8 mouse cellular contexts compared by ENCODE assay signal in genomic region chr5:110835959-110836358, GRCm38 (mm10). TPM values are rescaled to one million over a fixed set of nuclear protein-coding genes. Genes with fewer than 3 reads are reported as not detected.
DNase-seq lines count a peak whose midpoint lies in the region; ATAC-seq and TF ChIP-seq lines count a peak whose summit lies in the region.

No protein-coding gene starts in this region.

- no peak for TF ChIP-seq POLR2A in spleen, adult 2 months (IDR thresholded peaks at IDR 0.05; ENCODE audit: low read depth, low read length)

- H3K27ac ChIP-seq in spleen, adult 2 months (ENCODE audit: insufficient read depth, low read length), result peak overlapping the region; percentile 8; the same call in 1 of the 2 replicates

- no peaks in the 10 kb centered on the region for H3K4me1 ChIP-seq in spleen, adult 2 months (ENCODE audit: control insufficient read depth, insufficient read depth, insufficient read length)

- 42% methylated on average over 3 of the region's 3 CpGs for WGBS in spleen, adult 2 months

- TF ChIP-seq CTCF in spleen, adult 2 months (IDR thresholded peaks at IDR 0.05; ENCODE audit: extremely low read depth, insufficient read depth, insufficient read length, insufficient replicate concordance), result peak; percentile 35; the same call in 1 of the 2 replicates

- peak; percentile 14 for DNase-seq in CD4-positive, CD25-positive, alpha-beta regulatory T cell, adult 2 months (ENCODE audit: low read depth, low spot score)
- peak; percentile 32 for DNase-seq in ovary, adult 18-20 months (ENCODE audit: low spot score)
- DNase-seq in ovary, postnatal 10 days (ENCODE audit: low spot score), result no peak
- peak; percentile 33 to 38 for DNase-seq in frontal cortex, postnatal 36 days (ENCODE audit: low spot score in 2 of 2)
- peak; percentile 60 to 63 for DNase-seq in kidney, postnatal 25 days
- DNase-seq in lung, adult 18-20 months, result peak; percentile 75 to 84
- DNase-seq in spleen, adult 2 months (ENCODE audit: low read depth in 1 of 2, low spot score in 2 of 2), result peak in 1 of 2 experiments; percentile 8

- peaks cover 5% of the 10 kb centered on the region for H3K36me3 ChIP-seq in spleen, adult 2 months (ENCODE audit: control insufficient read depth, insufficient read depth, low read length)

- ATAC-seq in CD4-positive, CD25-positive, alpha-beta regulatory T cell, adult 4 months, result no peak

- no peaks in the 10 kb centered on the region for H3K27me3 ChIP-seq in spleen, adult 2 months (ENCODE audit: control insufficient read depth, insufficient read depth, low read length)

- no peak overlapping the region for H3K4me3 ChIP-seq in spleen, adult 2 months (ENCODE audit: extremely low read depth, insufficient read depth, insufficient read length)

RNA-seq across cellular contexts. Expression of gene Hscb, which starts 3.6 kb away (rescaled TPM):
- polyA plus RNA-seq in CD4-positive, CD25-positive, alpha-beta regulatory T cell, adult 4 months (2017; shearing (Covaris generic)), result 10 to 100 TPM; 42.4 to 43.5 TPM
- polyA plus RNA-seq in spleen, adult 2 months (2012; rRNA removed), result 26.3 and 26.8 TPM in 2 replicates

RNA-seq across cellular contexts. Expression of gene Chek2, which starts 3.8 kb away (rescaled TPM):
- 1 to 10 TPM; 4.1 to 4.4 TPM for polyA plus RNA-seq in CD4-positive, CD25-positive, alpha-beta regulatory T cell, adult 4 months (2017; shearing (Covaris generic))
- polyA plus RNA-seq in spleen, adult 2 months (2012; rRNA removed), result 6.7 and 12.3 TPM in 2 replicates

RNA-seq across cellular contexts. Expression of gene Ulk1, which starts 26.1 kb away (rescaled TPM):
- polyA plus RNA-seq in CD4-positive, CD25-positive, alpha-beta regulatory T cell, adult 4 months (2017; shearing (Covaris generic)), result 10 to 100 TPM; 10.4 to 15.7 TPM
- polyA plus RNA-seq in spleen, adult 2 months (2012; rRNA removed), result 39.9 and 40.6 TPM in 2 replicates

RNA-seq across cellular contexts. Expression of gene Ttc28, which starts 43.6 kb away (rescaled TPM):
- polyA plus RNA-seq in CD4-positive, CD25-positive, alpha-beta regulatory T cell, adult 4 months (2017; shearing (Covaris generic)), result 1 to 10 TPM; 4.1 to 4.4 TPM
- polyA plus RNA-seq in spleen, adult 2 months (2012; rRNA removed), result 6.8 and 7.8 TPM in 2 replicates

RNA-seq across cellular contexts. Expression of gene Pus1, which starts 55.5 kb away (rescaled TPM):
- 10 to 100 TPM; 20.6 to 24.6 TPM for polyA plus RNA-seq in CD4-positive, CD25-positive, alpha-beta regulatory T cell, adult 4 months (2017; shearing (Covaris generic))
- 19.2 and 20.9 TPM in 2 replicates for polyA plus RNA-seq in spleen, adult 2 months (2012; rRNA removed)
